Comparison of ENCODE assay signal across 12 mouse cellular contexts in genomic region chr6:120590191-120590590, GRCm38 (mm10). TPM values are rescaled to one million over a fixed set of nuclear protein-coding genes. Genes with fewer than 3 reads are reported as not detected.
A peak's percentile ranks its signal among the peaks of the same experiment; 100 is the strongest.
DNase-seq lines count a peak whose midpoint lies in the region; ATAC-seq lines count a peak whose summit lies in the region.
"Had no signal": no experiment of that assay in that cellular context is flagged by ENCODE, and none has a peak within 500 bp of the region (broad histone marks: within the 10 kb centered on the region; RNA-seq: fewer than 3 reads in every experiment).

No protein-coding gene starts in this region.

- no peak for DNase-seq in frontal cortex, postnatal 14 days (ENCODE audit: low spot score in 2 of 2)
- no peak for DNase-seq in liver
- peak; percentile 70 for DNase-seq in gastrocnemius, postnatal 10 days
- no peak for DNase-seq in limb, embryonic 10.5 days (ENCODE audit: low spot score)
- no peak for DNase-seq in left cerebral cortex, adult 8-10 months (ENCODE audit: low spot score in 2 of 2)
- DNase-seq in thymus, postnatal 36 days, result no peak
- DNase-seq: lung, postnatal 4 days had no signal

- H3K4me2 ChIP-seq in liver, embryonic 12.5 days, result no peak overlapping the region
- H3K4me2 ChIP-seq: embryonic facial prominence, embryonic 12.5 days; forebrain, embryonic 15.5 days had no signal

- peaks cover 59% of the 10 kb centered on the region for H3K4me1 ChIP-seq in liver, embryonic 12.5 days
- peaks cover 41% of the 10 kb centered on the region for H3K4me1 ChIP-seq in limb, embryonic 10.5 days

- H3K4me3 ChIP-seq in liver, embryonic 12.5 days, result no peak overlapping the region
- H3K4me3 ChIP-seq in limb, embryonic 10.5 days, result no peak overlapping the region
- H3K4me3 ChIP-seq: embryonic facial prominence, embryonic 12.5 days; forebrain, embryonic 15.5 days had no signal

- H3K27ac ChIP-seq in liver, embryonic 12.5 days, result peak overlapping the region; percentile 3; the same call in 1 of the 2 replicates
- H3K27ac ChIP-seq in limb, embryonic 10.5 days, result peak overlapping the region; percentile 85
- H3K27ac ChIP-seq: embryonic facial prominence, embryonic 12.5 days; forebrain, embryonic 15.5 days; stomach, postnatal 0 days had no signal

- H3K9ac ChIP-seq in liver, embryonic 12.5 days, result no peak overlapping the region
- H3K9ac ChIP-seq: embryonic facial prominence, embryonic 12.5 days; forebrain, embryonic 15.5 days had no signal

- H3K9me3 ChIP-seq in liver, embryonic 12.5 days (replicated peaks), result no peaks in the 10 kb centered on the region
- no peaks in the 10 kb centered on the region for H3K9me3 ChIP-seq in limb, embryonic 10.5 days (replicated peaks)
- H3K9me3 ChIP-seq: embryonic facial prominence, embryonic 12.5 days; forebrain, embryonic 15.5 days had no signal

- 75% methylated on average over 2 of the region's 2 CpGs for WGBS in liver, embryonic 12.5 days (ENCODE audit: insufficient replicate concordance)
- WGBS in limb, embryonic 10.5 days, result 73% methylated on average over 2 of the region's 2 CpGs

- peak; percentile 38; the same call in 1 of the 2 replicates for ATAC-seq in frontal cortex, adult (ENCODE audit: low TSS enrichment)
- no peak for ATAC-seq in liver, embryonic 12.5 days
- ATAC-seq: forebrain, embryonic 15.5 days had no signal

- H3K36me3 ChIP-seq in liver, embryonic 12.5 days, result no peaks in the 10 kb centered on the region
- H3K36me3 ChIP-seq in limb, embryonic 10.5 days, result no peaks in the 10 kb centered on the region
- H3K36me3 ChIP-seq: embryonic facial prominence, embryonic 12.5 days; forebrain, embryonic 15.5 days had no signal

- H3K27me3 ChIP-seq in liver, embryonic 12.5 days (replicated peaks), result no peaks in the 10 kb centered on the region
- H3K27me3 ChIP-seq in limb, embryonic 10.5 days (ENCODE audit: low read depth, poor library complexity, severe bottlenecking), result no peaks in the 10 kb centered on the region
- H3K27me3 ChIP-seq: embryonic facial prominence, embryonic 12.5 days; forebrain, embryonic 15.5 days had no signal

RNA-seq across cellular contexts. Expression of gene Hdhd5, which starts 59.1 kb away (rescaled TPM):
- polyA plus RNA-seq in liver, embryonic 12.5 days (2016; fragmentation: Nextera tagmentation; extraction: Ambion mirVana), result 15.6 and 16.0 TPM in 2 replicates
- total RNA-seq in gastrocnemius, postnatal 10 days (2021), result 10 to 100 TPM; 16.8 to 18.4 TPM
- polyA plus RNA-seq in limb, embryonic 10.5 days (2016; fragmentation: Nextera tagmentation; extraction: Ambion mirVana), result 24.4 and 26.3 TPM in 2 replicates
- 10 to 100 TPM; 31.7 to 36.8 (median 33.9) TPM for total RNA-seq in left cerebral cortex, adult 8-10 months (2022)
